Mouse (Mus musculus) heart, adult 9 months (tissue): Measurements from ENCODE around the gene Prl8a8.

Experiments used
- DNase-seq, 2 experiments: peaks; one replicate each; pipeline ENCODE4 v3.0.0; 2022; ENCODE audit warnings: low spot score in 2 of 2

Prl8a8 gene

DNA sequence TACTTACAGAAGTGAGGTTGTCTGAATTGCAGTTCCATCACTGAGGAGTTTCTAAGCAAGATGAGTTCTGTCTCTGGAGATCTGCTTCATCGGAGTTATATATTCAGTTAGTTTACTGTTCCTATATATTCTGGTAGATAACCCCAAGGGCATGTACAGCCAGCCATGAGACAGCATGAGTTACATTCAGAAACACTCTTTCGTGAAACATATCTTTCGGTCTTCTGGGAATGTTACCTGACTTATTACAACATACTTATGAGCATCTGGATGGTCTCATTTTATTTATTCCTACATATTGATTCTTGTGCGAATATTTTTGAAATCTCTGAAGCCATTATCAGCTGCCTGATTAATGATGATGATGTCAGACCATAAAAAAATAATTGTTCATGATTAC lies at the start of gene Prl8a8:
TSS of gene Prl8a8 (minus strand) at position 101 of the 400 bp plus-strand sequence.
- no peak for DNase-seq

DNA sequence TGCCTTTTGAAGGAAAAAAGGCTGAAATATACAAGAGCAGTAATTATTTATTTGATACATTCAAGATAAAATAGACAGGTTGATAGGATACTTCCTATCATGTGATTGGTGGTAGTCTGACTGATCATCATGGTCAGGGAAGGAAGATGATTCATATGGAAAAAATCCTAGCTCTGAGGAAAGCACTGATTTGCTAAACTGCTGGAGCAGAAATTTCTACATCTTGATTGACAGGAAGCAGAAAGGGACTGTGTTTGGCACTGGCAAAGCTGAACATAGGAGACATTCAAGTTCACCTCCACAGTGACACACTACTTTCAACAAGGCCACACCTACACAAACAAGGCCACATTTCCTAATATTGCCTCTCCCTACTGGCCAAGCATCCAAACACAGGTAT lies 40.3 kb upstream of the Prl8a8 start:
- no peak for DNase-seq

DNA sequence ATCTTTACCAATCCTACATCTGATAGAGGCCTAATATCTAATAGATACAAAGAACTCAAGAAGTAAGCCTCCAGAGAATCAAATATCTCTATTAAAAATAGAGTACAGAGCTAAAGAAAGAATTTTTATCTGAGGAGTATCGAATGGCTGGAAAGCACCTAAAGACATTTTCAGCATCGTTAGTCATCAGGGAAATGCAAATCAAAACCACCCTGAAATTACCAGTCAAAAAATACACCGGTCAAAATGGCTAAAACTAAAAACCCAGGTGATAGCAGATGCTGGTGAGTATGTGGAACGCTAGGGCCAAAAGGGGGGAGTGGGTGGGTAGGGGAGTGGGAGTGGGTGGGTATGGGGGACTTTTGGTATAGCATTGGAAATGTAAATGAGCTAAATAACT lies 10.1 kb upstream of the Prl8a8 start:
- DNase-seq: no peak

DNA sequence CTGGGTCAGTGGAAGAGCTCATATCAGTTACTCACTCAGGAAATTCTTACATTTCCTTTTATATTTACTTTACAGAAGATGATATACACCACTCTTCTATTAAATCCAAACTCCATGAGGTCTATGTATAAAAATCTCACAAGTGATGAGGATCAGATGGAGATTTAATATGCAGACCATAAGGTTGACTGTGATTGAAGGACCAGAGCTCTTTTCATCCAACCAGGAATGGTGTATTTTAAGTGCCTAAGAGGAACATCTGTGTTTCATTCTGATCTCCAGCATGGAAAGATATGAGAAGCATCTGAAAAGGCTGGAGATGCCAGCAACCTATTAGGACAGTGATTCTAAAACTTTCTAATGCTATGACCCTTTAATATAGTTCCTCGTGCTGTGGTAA lies 5.4 kb downstream of the Prl8a8 start:
- no peak for DNase-seq
